Mouse (Mus musculus): ENCODE results near the gene Hoxd9. TPM values are rescaled to one million over a fixed set of nuclear protein-coding genes. Genes with fewer than 3 reads are reported as not detected.

The Hoxd9 gene
- total RNA-seq, 1 experiment from 2014 or later, result 5.2 TPM

DNA sequence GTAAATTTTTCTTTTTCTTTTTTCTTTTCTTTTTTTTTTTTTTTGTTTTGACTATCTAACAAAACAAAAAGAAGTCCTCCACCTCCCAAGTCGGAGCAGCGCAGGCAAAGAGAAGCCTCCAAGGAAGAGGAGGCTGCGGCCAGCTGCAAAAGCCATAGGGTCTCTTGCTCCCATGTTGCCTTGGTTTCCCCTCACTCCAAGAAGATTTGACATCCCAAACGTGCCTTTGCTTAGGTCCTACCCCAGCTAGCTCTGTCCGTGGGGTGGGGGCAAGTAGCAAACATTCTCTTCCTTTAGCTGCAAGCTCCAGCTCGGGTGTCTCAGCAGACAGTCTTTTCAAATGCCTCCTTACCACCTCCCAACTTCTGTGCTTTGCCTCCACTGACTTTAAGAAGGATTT is 36.2 kb downstream of the Hoxd9 start:
- DNase-seq, result no peak

DNA sequence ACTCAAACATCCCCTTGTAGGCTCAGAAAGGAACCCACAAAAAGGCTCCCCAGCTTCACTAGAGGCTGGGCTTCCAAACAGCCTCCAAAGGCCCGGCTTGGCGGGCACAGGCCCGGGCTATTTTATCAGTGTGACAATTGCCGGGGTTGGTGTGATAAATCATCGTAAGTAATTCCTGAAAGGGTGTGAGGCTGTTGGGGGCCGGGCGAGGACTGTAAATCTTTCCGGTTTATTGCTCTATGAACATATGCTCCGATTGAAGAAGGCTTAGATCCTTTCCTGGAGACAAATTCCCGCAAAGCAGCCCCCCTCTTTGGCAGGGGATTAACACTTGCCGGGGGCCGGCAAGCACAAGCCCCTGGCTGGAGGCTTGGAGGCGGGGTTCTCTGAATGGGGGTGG is 36.9 kb downstream of the Hoxd9 start:
- DNase-seq, result no peak

GRCm38 (mm10) chr2:74734996-74735811 is 37.7 kb downstream of the Hoxd9 start:
- DNase-seq, result no peak

DNA sequence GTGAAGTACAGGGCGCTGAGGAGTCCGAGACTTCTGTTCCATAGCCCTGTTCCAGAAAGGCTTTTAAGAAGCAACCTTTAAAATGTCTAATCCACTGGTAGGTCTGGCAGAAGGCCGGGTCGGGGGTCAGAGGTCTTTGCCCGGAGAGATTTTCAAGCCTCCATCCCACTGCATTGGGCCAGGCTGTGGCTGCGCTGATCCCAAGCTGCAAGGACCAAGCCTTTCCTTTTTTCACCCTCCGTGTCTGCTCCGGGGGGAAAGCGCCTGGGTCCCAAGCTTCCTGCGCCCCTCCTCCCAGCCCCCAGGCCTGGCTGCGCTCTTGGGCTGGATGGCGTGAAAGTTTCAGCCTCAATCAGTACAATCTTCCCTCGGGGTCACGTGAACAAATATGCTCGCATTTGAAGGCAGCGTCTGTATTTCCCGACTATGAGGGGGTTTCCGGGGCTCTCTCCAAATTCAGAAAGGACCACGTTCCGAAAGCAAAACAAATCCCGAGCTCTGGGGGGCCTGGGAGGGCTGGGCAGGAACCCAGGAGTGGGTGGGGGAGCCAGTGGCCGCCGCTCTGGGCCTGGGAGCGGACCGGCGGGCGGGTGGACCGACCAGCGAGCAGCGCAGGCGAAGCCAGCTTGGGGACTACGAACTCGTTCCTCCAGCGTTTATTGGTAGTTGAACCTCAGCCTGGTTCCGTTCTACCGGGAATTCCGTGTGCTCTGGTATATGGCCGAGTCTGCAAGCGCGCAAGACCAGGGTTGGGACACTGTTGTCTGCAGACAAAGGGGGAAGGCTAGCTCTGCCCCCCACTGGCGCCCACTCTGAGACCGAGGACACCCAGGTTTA is 38.5 kb downstream of the Hoxd9 start:
- no peak for DNase-seq

- no peak for DNase-seq
Observed at GRCm38 (mm10) chr2:74736688-74737577, 39.4 kb downstream of the Hoxd9 start.

DNA sequence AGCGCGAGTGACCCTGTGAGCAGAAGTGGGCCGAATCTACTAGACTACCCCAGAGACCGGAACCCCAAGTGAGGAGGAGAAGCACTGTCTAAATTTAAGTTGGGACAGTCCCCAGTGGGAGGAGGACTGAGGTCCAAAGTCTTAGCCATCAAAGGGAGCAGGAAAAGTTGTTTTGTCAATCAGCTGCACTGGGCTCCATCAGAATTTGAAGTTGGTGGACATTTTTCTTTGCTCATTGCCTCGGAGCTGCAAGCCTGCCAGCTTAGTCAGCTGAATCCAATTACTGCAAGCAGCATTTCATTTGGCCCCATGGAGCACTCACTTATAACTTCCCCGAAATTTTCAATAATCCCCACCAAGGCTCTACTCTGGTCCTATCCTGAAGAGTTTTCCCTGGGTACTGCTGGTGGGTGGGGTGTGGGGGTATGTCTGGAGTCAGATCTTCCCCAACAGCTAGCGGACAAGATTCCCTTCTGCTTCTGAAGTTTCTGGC is 40.1 kb downstream of the Hoxd9 start:
- DNase-seq, result no peak

DNA sequence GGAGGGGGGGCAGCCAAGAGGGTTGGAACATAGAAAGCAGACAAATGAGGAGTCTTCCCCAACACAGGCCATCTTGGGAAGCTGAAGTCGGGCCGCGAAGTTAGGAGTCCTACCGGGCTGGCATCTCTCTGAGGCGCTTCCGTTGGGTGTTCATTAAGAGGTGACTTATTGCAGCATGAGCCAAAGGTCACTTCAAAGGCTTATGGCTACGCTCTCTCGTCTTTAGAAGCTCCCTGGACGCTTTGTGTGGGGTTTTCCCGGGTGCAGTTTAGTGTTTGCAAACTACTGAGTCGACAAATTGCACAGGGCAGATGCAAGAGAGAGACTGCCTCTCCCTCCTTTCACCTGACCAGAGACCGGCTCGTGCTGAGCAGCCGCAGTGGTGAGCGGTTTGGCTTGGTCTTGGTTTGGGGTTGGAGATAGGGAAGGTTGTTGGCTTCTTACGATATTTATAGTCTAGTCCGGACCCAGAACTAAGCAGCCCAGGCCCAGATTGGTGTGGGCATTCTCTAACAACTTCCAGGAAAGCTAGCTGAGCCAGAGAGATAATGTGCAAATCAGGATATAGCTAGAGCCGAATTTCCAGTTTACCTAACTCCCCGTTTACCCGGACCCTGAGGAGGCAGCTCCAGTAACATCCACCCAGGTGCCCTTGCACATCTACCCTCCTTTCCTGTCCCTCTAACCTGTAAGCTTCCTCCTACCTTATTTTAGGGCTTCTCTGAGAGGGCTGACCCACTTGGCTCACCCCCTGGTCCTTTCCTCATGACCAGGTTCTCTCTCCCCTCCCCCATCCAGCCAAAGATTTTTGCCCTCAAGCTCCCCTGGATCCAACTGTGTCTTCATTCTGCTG is 41.3 kb downstream of the Hoxd9 start:
- DNase-seq, result no peak

GRCm38 (mm10) chr2:74739476-74739800 is 41.9 kb downstream of the Hoxd9 start:
- DNase-seq, result no peak

GRCm38 (mm10) chr2:74739869-74740268 is 42.3 kb downstream of the Hoxd9 start:
- no peak for DNase-seq

DNA sequence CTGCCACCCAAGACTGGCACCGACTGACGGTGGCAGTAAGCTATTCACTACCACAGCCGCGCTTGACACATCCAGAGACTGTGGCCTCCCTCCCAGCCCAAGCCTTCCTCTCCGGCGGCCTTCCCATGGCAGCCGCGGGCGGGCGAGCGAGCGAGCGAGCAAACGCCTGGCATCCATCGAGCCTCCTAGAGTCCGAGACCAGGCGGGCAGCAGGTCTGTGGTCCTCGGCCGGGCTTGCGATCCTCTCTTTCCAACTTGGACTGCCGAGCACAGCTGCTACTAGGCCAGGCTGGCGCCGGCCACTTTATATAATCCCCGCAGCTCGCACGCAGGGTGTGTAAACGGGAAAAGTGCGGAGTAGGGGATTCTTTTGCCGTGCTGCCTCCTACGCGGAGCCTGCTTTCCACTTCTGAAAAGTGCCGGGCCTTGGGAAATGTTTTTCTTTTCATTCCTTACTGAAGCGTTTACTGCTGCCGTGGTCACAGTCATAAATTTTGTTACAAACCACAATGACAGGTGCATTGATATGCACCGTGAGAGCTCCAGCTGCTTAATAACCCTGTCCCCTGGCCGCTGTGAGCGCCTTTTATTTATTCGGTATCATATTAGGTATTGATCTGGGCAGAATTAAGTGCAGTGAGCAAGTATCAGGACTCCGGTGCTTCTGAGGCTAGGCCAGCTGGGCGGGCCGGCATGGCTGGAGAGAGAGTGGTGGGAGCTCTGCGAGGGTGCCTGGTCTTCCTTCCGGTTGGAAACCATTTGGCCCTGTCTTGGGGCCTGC is 43.0 kb downstream of the Hoxd9 start:
- DNase-seq, result peak; percentile 17

GRCm38 (mm10) chr2:74741252-74741978 is 43.9 kb downstream of the Hoxd9 start:
- no peak for DNase-seq

DNA sequence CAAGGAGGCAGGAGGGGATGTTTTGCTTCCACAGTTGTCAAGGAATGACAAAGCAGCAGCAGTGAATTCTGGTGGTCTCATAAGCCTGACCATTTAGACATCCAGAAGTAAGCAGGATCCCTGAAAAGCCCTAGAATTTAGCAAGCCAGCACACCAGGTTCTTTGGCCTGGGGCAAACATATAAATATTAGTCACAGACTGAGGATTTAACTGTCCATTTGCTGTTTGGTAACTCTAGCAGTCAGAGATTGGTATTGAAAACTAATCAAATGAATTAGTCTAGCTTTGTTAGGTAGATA is 44.4 kb downstream of the Hoxd9 start:
- DNase-seq, result no peak

DNA sequence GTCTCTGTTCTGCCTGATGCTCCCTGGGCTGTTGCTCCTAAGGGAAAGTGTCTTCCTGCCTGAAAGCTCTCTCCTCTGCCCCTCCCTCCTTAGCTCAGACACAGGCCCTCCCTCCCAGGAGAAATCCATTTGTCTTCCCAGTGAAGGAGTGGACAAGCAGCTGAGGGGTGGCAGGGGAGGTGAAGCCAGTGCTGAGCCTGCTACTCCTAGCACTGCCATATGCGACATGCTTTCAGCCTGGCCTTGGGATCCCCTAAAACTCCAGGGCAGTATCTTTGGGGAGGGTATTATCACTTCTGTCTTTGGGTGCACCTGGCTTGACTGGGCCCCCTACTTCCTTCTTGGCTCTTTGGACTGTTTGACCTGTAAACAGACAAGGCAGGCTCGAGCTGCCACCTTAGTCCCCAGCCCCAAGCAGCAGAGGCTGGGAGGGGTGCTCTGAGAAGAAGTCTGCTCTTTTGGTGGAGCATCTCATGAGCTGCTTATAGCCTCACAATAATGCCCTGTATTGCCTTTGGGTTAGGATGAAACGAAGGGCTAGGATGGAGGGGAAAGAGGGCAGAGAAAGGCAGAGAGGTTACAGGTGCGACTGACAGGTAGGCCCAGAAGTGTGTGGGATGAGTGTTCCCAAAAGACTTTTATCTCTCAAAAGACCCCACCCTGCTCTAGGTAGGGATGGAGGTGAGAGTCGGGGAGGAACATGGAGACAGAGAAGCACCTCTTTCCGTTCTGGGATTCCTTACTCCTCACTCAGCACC is 48.2 kb downstream of the Hoxd9 start:
- DNase-seq, result no peak

- no peak for DNase-seq
Observed at GRCm38 (mm10) chr2:74746298-74746921, 48.9 kb downstream of the Hoxd9 start.

- DNase-seq, result peak; percentile 28
Observed at GRCm38 (mm10) chr2:74747006-74747405, 49.5 kb downstream of the Hoxd9 start.

- DNase-seq, result no peak
Observed at GRCm38 (mm10) chr2:74747661-74748141, 50.2 kb downstream of the Hoxd9 start.

GRCm38 (mm10) chr2:74748436-74748995 is 51.0 kb downstream of the Hoxd9 start:
- no peak for DNase-seq
